Mouse (Mus musculus) stomach, embryonic 15.5 days (tissue): Measurements from ENCODE around the gene Mettl26. TPM values are rescaled to one million over a fixed set of nuclear protein-coding genes. Genes with fewer than 3 reads are reported as not detected.

Experiments used
- ATAC-seq: fragments of 200-750 bp; cut with Nextera tagmentation; 2 replicates; pipeline ENCODE4 v1.8.0; 2017; ENCODE audit warnings: low read depth, moderate number of reproducible peaks, moderate TSS enrichment; ENCODE audit not compliant: insufficient read depth, low FRiP score
- H3K27ac ChIP-seq: fragments of 300-500 bp; sonication (generic); 2 replicates; pipeline ENCODE4 v1.5.1; 2015; ENCODE audit warnings: mild to moderate bottlenecking, inconsistent platforms
- H3K27me3 ChIP-seq: fragments of 300-500 bp; sonication (generic); replicated peaks from 2 replicates; pipeline ENCODE4 v1.6.1; 2015; ENCODE audit warnings: inconsistent platforms
- H3K36me3 ChIP-seq: fragments of 300-500 bp; sonication (generic); 2 replicates; pipeline ENCODE4 v1.6.1; 2015; ENCODE audit warnings: inconsistent platforms
- H3K4me1 ChIP-seq: fragments of 300-500 bp; sonication (generic); 2 replicates; pipeline ENCODE4 v1.6.1; 2015; ENCODE audit warnings: inconsistent platforms
- H3K4me2 ChIP-seq: fragments of 300-500 bp; sonication (generic); 2 replicates; pipeline ENCODE4 v1.6.1; 2015; ENCODE audit warnings: mild to moderate bottlenecking, inconsistent platforms
- H3K4me3 ChIP-seq: fragments of 300-500 bp; sonication (generic); replicated peaks from 2 replicates; pipeline ENCODE4 v1.5.1; 2015; ENCODE audit warnings: inconsistent platforms
- H3K9ac ChIP-seq: fragments of 300-500 bp; sonication (generic); 2 replicates; pipeline ENCODE4 v1.6.1; 2015; ENCODE audit warnings: inconsistent platforms
- H3K9me3 ChIP-seq: fragments of 300-500 bp; sonication (generic); 2 replicates; pipeline ENCODE4 v1.6.1; 2016; ENCODE audit warnings: inconsistent platforms
- WGBS: fragments of 180-500 bp; shearing (Covaris S2); methylation state at CpG from one replicate; pipeline ENCODE4 v1.1.7; 2015; 5-methylcytosine and 5-hydroxymethylcytosine counted together
- polyA plus RNA-seq: library from polyadenylated mRNA; unstranded; fragments of >200 nt; fragmentation: Nextera tagmentation; extraction: Ambion mirVana; gene quantifications from 2 replicates; pipeline ENCODE4 v1.2.1, GENCODE M21; 2015

Gene Mettl26
- polyA plus RNA-seq, 1 experiment from 2014 or later, result 68.3 TPM

DNA sequence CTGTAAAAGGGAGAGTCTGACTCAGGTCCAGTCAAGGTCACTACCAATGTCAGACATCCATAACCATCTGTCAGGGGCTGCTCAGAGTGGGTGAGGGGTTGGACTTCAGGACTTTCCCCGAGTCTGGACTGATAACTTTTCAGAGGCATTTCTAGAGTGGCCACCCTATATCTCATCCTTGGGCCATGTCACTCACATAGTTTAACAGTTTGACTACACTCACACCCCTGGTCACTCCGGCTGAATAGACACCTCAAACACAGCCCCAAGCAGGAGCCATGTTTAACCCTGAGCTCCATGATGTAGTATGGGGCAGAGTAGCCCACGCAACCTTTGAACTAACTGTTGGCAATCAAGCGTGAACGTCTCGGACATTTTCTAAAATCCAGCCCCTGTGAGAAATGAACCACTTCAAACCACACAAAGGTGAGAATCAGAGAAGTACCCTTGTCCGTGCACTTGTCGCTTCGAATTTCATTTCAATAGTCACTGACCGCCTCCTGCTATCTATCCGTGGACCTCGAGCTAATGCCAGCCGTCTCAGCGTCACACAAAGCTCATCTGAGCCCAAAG lies 640 bp upstream of the Mettl26 start:
- 4% methylated on average over 14 of the region's 14 CpGs for WGBS
- H3K27ac ChIP-seq, result peak overlapping the region; percentile 96

DNA sequence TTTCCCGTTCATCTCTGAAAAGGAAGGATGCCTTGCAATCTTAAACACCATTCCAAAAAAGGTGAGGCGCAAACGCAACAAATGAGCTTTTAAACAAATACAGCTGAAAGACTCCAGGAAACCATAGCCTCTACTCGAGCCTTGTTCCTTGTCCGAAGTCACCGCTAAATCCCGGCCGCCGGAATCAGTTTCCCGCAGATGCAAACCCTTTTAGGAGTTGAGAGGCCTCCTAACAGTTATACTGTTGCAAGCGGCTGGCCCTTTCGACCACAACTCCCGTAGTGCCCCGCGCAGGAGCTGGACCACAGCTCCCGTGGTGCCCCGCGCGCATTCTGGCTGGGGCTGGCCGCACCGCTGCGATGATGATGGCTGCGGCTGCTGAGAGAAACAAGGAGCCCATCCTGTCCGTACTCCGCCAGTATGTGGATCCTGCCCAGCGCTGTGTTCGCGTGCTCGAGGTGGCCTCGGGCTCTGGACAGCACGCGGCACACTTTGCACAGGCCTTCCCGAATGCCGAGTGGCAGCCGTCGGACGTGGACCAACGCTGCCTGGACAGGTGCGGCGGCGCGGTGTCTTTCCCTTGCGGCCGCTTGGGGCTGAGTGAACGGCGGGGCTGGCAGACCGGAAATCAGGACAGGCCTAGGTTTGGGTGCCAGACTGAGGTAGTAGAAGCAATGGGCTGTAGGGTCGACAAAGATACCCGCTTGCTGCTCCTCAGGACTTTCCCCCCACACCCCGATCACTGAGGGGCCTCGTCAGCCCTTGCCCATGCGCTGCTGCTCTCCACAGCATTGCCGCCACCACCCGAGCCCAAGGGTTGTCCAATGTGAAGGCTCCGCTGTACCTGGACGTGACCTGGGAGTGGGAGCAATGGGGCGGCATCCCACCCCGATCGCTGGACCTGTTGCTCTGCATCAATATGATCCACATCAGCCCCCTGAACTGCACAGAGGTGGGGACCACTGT lies 580 bp downstream of the Mettl26 start:
- Histone ChIP-seq H3K4me3 (peak overlapping the region; percentile 88), H3K9me3 (no peaks in the 10 kb centered on the region), H3K36me3 (no peaks in the 10 kb centered on the region; the same call in 1 of the 2 replicates), H3K9ac (peak overlapping the region; percentile 73), H3K27me3 (no peaks in the 10 kb centered on the region), H3K27ac (peak overlapping the region; percentile 96), H3K4me1 (peaks cover 26% of the 10 kb centered on the region), H3K4me2 (peak overlapping the region; percentile 82)
- ATAC-seq, result peak; percentile 92
- under 1% methylated on average over 59 of the region's 59 CpGs for WGBS

More for the DNA sequence above, 640 bp upstream of the Mettl26 start:
- Histone ChIP-seq H3K36me3 (no peaks in the 10 kb centered on the region; the same call in 1 of the 2 replicates), H3K4me2 (peak overlapping the region; percentile 82), H3K9ac (peak overlapping the region; percentile 21; the same call in 1 of the 2 replicates), H3K27me3 (no peaks in the 10 kb centered on the region), H3K4me1 (peaks cover 20% of the 10 kb centered on the region), H3K9me3 (no peaks in the 10 kb centered on the region), H3K4me3 (peak overlapping the region; percentile 88)
- no peak for ATAC-seq

DNA sequence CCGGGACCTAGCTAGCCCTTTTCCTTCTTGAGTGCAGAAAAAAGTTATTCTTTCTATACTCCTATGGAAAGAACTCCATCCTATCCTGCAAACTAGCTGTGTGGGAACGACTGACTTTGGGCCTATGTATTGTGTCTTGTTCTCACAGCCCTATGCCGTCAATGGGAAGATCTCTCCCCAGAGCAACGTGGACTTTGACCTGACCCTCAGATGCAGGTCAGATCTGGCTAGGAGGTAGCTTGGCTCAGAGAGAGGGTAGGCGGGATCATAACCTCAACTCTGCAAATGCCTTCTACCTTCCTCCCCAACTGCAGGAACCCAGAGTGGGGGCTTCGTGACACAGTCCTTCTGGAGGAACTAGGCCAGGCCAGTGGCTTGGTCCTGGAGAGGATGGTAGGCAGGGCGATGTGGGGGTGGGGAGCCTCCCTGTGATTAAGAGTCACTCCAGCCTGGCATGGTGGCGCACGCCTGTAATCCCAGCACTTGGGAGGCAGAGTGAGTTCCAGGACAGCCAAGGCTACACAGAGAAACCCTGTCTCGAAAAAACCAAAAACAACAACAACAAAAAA lies 1.6 kb downstream of the Mettl26 start:
- peak overlapping the region; percentile 88 for H3K4me3 ChIP-seq
- WGBS, result 59% methylated on average over 10 of the region's 10 CpGs
- peaks cover 36% of the 10 kb centered on the region for H3K4me1 ChIP-seq
- H3K9me3 ChIP-seq, result no peaks in the 10 kb centered on the region
- H3K9ac ChIP-seq, result no peak overlapping the region
- H3K27me3 ChIP-seq, result no peaks in the 10 kb centered on the region
- ATAC-seq, result no peak
- peak overlapping the region; percentile 82 for H3K4me2 ChIP-seq
- no peaks in the 10 kb centered on the region; the same call in 1 of the 2 replicates for H3K36me3 ChIP-seq
- no peak overlapping the region; the same call in 1 of the 2 replicates for H3K27ac ChIP-seq

DNA sequence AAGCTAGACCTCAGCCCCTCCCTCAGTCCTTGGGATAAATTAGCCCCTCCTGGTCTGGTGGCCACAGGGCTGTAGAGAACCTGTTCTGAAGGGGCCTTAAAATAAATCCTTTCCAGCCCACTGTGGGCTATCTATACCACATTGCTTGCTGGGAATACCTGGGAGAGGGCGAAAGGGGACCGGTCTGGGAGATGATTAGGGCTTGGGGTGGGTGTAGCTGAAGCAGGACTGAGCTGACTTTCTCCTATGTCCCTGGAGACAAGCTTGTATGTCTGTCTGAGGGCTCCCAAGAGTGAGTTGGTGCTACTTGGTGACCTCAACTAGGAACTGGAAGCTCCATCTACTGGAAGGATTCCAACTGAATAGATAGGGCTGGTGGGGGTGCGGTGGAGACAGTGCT lies 2.2 kb downstream of the Mettl26 start:
- H3K27ac ChIP-seq, result no peak overlapping the region
- H3K9me3 ChIP-seq, result no peaks in the 10 kb centered on the region
- no peak overlapping the region for H3K4me2 ChIP-seq
- no peaks in the 10 kb centered on the region; the same call in 1 of the 2 replicates for H3K36me3 ChIP-seq
- no peak overlapping the region for H3K9ac ChIP-seq
- H3K27me3 ChIP-seq, result no peaks in the 10 kb centered on the region
- H3K4me3 ChIP-seq, result no peak overlapping the region
- peaks cover 36% of the 10 kb centered on the region for H3K4me1 ChIP-seq
- no peak for ATAC-seq
- WGBS, result 90% methylated on average over 3 of the region's 3 CpGs

DNA sequence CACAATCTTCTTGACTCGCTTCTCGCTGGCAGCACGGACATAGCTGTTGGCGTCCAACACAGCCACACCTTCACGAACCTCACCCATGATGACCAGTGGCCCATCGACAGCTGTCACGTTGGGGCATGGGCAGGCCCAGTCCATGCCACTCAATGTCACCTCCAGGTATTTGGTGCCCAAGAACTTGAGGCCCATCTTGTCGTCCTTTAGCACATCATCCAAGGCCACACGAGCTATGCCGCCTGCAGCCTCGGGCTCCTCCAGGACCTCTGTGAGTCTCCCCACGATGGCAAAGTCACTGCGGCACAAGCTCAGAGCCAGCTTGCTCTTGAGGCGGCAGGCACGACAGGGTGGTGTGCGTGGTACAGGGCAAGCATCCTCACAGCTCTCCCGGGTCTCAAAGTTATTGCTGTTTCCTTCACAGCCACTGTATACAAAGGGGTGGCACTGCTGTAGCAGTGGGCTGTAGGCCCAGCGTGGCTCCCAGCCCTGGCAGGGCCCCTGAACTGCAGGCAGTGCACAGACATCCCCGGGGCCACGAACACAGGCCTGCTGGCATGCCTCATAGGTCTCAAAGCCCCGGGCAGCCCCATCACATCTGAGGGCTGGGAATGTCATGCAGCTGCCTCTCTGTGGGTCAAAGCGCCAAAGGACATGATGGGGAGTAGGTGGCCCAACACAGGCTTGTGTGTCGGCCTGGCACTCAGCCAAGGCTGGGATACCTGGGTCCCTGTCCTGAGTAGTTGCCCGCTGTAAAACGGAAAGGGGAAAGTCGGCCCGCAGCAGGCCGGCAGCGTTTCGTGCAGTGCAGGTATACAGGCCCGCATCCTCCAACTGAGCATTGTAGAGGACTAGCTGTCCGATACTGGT lies 3.1 kb downstream of the Mettl26 start:
- H3K9me3 ChIP-seq, result no peaks in the 10 kb centered on the region
- no peak for ATAC-seq
- H3K4me1 ChIP-seq, result peaks cover 36% of the 10 kb centered on the region
- H3K9ac ChIP-seq, result no peak overlapping the region
- no peaks in the 10 kb centered on the region for H3K27me3 ChIP-seq
- no peak overlapping the region for H3K27ac ChIP-seq
- no peak overlapping the region for H3K4me3 ChIP-seq
- no peak overlapping the region for H3K4me2 ChIP-seq
- H3K36me3 ChIP-seq, result peaks cover 3% of the 10 kb centered on the region; the same call in 1 of the 2 replicates
- 94% methylated on average over 32 of the region's 32 CpGs for WGBS

DNA sequence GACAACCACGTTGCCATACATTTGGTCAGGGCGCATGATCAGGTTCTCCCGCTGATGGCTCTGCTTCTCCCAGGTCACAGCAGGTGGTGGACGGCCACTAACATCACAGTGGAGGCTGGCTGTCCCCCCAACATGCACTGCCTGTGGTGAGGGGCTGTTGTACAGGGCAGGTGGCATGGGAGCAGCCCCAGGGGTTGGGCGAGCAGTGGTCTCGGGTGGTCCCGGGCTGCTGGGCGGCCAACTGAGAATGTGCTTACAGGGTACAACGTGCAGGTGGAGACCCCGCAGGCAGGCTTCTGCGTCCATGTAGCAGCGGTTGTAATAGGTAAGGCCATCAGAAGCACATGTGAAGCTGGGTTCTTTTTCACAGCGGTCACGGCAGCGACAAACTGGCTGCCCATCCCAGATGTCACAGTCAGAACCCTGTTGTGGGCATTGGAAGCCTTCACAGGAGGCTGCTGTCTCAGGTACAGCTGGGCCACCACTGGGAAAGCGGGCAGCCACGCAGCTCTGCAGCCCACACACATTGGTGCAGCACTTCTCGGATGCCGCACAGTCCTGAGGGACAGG lies 3.8 kb downstream of the Mettl26 start:
- no peak for ATAC-seq
- WGBS, result 92% methylated on average over 19 of the region's 19 CpGs
- peaks cover 36% of the 10 kb centered on the region for H3K4me1 ChIP-seq
- H3K4me2 ChIP-seq, result no peak overlapping the region
- no peak overlapping the region for H3K27ac ChIP-seq
- peaks cover 7% of the 10 kb centered on the region for H3K36me3 ChIP-seq
- H3K27me3 ChIP-seq, result no peaks in the 10 kb centered on the region
- H3K4me3 ChIP-seq, result no peak overlapping the region
- H3K9me3 ChIP-seq, result no peaks in the 10 kb centered on the region
- no peak overlapping the region for H3K9ac ChIP-seq

DNA sequence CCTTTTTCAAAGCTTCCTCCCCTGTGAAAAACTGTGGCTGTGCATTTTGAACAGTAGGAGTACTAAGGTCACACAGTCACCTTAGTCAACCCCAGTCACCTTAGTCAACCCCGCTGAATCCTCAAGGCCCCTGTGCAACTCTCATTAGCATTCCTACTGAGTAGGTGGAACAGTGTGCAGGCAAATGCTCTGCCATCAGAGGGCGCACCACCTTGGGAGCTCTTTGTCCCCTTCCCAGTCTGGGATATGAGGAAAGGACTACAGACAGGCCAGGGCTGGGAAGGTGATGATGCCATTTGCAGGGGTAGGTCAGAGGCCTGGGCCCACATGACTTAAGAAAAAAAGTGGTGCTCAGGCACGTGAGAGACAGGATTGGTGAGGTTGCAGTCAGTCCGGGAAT lies 4.4 kb downstream of the Mettl26 start:
- no peaks in the 10 kb centered on the region for H3K27me3 ChIP-seq
- H3K27ac ChIP-seq, result no peak overlapping the region
- peaks cover 32% of the 10 kb centered on the region for H3K4me1 ChIP-seq
- no peak overlapping the region for H3K4me2 ChIP-seq
- H3K36me3 ChIP-seq, result peaks cover 13% of the 10 kb centered on the region
- H3K9ac ChIP-seq, result no peak overlapping the region
- H3K4me3 ChIP-seq, result no peak overlapping the region
- 53% methylated on average over 4 of the region's 4 CpGs for WGBS
- no peak for ATAC-seq
- H3K9me3 ChIP-seq, result no peaks in the 10 kb centered on the region

DNA sequence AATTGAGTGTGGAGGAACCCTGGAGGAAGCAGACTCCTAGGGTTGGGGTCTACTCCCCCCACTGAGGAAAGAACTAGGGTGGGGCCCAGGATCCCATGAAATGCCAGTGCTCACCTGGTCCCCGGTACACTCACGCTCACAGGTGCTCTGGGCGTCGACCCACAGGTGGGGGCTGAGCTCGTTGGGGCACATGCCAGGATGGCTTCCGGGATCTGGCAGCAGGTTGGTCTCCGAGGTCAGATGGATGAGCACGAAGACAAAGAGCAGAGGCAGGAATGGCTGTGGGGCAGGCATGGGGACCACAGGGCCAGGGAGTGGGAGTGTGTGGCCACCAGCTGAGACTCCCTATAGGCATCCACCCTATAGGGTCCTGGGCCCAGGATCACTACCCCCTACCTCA lies 4.9 kb downstream of the Mettl26 start:
- H3K36me3 ChIP-seq, result peaks cover 17% of the 10 kb centered on the region
- no peak overlapping the region for H3K27ac ChIP-seq
- H3K9ac ChIP-seq, result no peak overlapping the region
- no peak overlapping the region for H3K4me2 ChIP-seq
- ATAC-seq, result no peak
- H3K4me1 ChIP-seq, result peaks cover 31% of the 10 kb centered on the region
- H3K4me3 ChIP-seq, result no peak overlapping the region
- 75% methylated on average over 8 of the region's 8 CpGs for WGBS
- no peaks in the 10 kb centered on the region for H3K27me3 ChIP-seq
- H3K9me3 ChIP-seq, result no peaks in the 10 kb centered on the region

DNA sequence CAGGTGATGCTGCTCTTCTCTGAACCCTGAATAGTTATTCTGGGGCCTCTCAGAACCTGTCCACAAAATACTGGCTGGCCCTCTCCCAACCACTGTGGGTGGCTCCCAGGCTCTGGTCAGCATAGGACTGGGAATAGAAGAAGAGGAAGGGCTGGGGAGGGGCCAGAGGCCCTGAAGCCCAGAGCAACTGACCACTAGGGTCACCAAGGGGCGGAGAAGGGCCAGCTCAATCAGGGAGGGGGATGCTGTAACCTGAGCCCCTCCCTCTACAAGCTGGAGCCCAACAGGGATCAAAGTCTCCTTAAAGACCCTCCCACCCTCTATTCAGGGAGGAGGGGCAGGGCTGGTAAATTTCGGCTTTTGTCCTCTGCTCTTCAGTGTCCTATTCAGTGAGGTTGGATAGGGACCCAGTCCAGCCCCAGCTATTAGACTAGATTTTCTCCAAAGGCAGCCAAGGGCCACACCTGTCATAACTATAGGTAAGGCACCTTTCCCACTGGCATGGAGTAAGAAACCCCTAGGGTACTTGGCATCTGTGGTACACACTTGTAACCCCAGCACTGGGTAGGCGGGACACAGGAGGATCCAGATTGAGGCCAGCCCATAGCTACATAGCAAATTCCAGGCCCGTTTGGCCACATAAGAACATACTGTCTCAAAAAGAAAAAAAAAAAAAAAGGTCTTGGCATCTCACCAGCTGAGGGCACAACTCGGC lies 5.5 kb downstream of the Mettl26 start, which contains the start of gene Wfikkn1:
Gene Wfikkn1, minus strand, starts transcription at position 663 of the 715 bp plus-strand sequence.
- Histone ChIP-seq H3K36me3 (peaks cover 17% of the 10 kb centered on the region), H3K9ac (no peak within 1 kb of the TSS), H3K4me1 (peaks cover 31% of the 10 kb centered on the region), H3K4me3 (no peak within 1 kb of the TSS), H3K27me3 (no peaks in the 10 kb centered on the region), H3K27ac (no peak within 1 kb of the TSS), H3K9me3 (no peaks in the 10 kb centered on the region), H3K4me2 (no peak within 1 kb of the TSS)
- ATAC-seq, result no peak
- 40% methylated on average over 5 of the region's 5 CpGs for WGBS

DNA sequence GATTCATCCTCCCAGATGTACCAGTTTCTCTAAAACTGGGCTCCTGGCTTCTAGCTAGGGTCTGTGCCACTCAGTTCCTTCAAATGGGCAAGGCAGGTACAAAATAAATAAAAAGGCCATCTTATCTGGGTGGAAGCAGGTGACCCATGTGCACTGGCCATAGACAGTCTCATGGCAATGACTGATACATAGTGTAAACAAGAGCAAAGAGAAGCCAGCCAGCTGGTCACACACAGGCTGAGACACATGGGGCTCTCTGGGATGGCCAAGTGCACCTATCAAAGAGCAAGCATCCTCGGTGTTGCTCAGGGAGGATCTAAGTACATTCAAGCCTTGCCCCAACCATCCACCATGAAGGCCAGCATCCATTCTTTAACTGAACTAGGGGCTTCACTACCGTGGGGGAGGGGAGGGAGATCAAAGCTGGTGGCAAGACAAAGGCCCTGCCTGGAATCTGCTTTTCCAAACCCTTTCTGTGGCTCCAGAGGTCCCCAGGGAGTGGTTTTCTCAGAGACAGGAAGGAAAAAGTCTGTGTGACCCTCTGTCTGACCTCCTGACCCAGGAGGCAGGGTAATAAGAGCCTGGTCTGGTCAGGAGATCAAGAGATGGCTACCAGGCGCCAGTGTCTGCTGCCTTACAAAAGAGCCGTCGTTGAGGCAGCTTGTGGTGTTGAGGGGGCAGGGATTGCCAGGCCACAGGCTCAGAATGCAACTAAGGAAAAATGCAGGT lies 6.2 kb downstream of the Mettl26 start:
- WGBS, result 19% methylated on average over 5 of the region's 5 CpGs

More for the DNA sequence above, 6.2 kb downstream of the Mettl26 start:
- no peak overlapping the region for H3K4me2 ChIP-seq
- H3K36me3 ChIP-seq, result peaks cover 17% of the 10 kb centered on the region
- no peak overlapping the region for H3K9ac ChIP-seq
- peaks cover 27% of the 10 kb centered on the region for H3K4me1 ChIP-seq
- H3K27me3 ChIP-seq, result no peaks in the 10 kb centered on the region
- peak; percentile 47 for ATAC-seq
- H3K4me3 ChIP-seq, result no peak overlapping the region
- no peaks in the 10 kb centered on the region for H3K9me3 ChIP-seq
- no peak overlapping the region for H3K27ac ChIP-seq
